Mouse (Mus musculus) liver, adult 2 months (tissue): Measurements from ENCODE around the gene Itpr2. TPM values are rescaled to one million over a fixed set of nuclear protein-coding genes. Genes with fewer than 3 reads are reported as not detected.

ENCODE experiments used
- DNase-seq: peaks from one replicate; pipeline ENCODE4 v3.0.0-alpha.2; 2011; ENCODE audit warnings: low read depth, low spot score; ENCODE audit errors: extremely low read depth
- H3K27ac ChIP-seq: fragments of 200-500 bp; replicated peaks from 2 replicates; pipeline ENCODE4 v1.5.1; 2012; ENCODE audit warnings: low read depth, mild to moderate bottlenecking, control low read depth, inconsistent platforms, low read length; ENCODE audit not compliant: insufficient read depth
- H3K27me3 ChIP-seq: fragments of 200-500 bp; 2 replicates; pipeline ENCODE4 v1.6.1; 2012; ENCODE audit warnings: mild to moderate bottlenecking, moderate library complexity, low read length, inconsistent platforms; ENCODE audit not compliant: control insufficient read depth, insufficient read depth
- H3K36me3 ChIP-seq: fragments of 200-500 bp; 2 replicates; pipeline ENCODE4 v1.6.1; 2012; ENCODE audit warnings: low read length, inconsistent platforms; ENCODE audit not compliant: control insufficient read depth, insufficient read depth
- H3K4me1 ChIP-seq: fragments of 200-500 bp; 2 replicates; pipeline ENCODE4 v1.6.1; 2011; ENCODE audit warnings: low read length; ENCODE audit not compliant: control insufficient read depth, insufficient read depth
- H3K4me3 ChIP-seq: fragments of 200-500 bp; 2 replicates; pipeline ENCODE4 v1.5.1; 2011; ENCODE audit warnings: low read depth, mild to moderate bottlenecking, control low read depth, low read length, moderate library complexity; ENCODE audit not compliant: insufficient read depth
- H3K79me2 ChIP-seq: fragments of 200-500 bp; 2 replicates; pipeline ENCODE4 v1.6.1; 2012; ENCODE audit warnings: inconsistent platforms, mild to moderate bottlenecking, low read length, moderate library complexity; ENCODE audit not compliant: control insufficient read depth, insufficient read depth
- H3K9ac ChIP-seq: fragments of 200-500 bp; 2 replicates; pipeline ENCODE4 v1.6.1; 2012; ENCODE audit warnings: low read depth, mild to moderate bottlenecking, control low read depth, inconsistent platforms, low read length
- CTCF ChIP-seq: fragments of 200-500 bp; IDR thresholded peaks from 2 replicates; pipeline ENCODE4 v1.5.1; 2011; ENCODE audit warnings: low read depth, low read length, control low read depth
- POLR2A ChIP-seq: fragments of 200-500 bp; IDR thresholded peaks from 2 replicates; pipeline ENCODE4 v1.6.1; 2011; ENCODE audit warnings: low read length, control low read depth; ENCODE audit not compliant: insufficient read depth; ENCODE audit errors: extremely low read depth
- WGBS: fragments of 180-500 bp; shearing (Covaris S2); methylation state at CpG from one replicate; pipeline ENCODE4 v1.1.7; 2018; 5-methylcytosine and 5-hydroxymethylcytosine counted together
- polyA plus RNA-seq: library from polyadenylated mRNA; depleted of rRNA; stranded (reverse); fragments of >200 nt; gene quantifications from 2 replicates; pipeline ENCODE4 v1.2.3, GENCODE M21; 2012
- total RNA-seq: library from RNA; depleted of rRNA; stranded (reverse); fragments of >200 nt; gene quantifications from 2 replicates; pipeline ENCODE4 v1.2.3, GENCODE M21; 2014

The Itpr2 gene
- total and polyA plus RNA-seq, 2 experiments = 9.5 to 22.9 TPM

- no peaks in the 10 kb centered on the region for H3K79me2 ChIP-seq
- no peak overlapping the region for H3K9ac ChIP-seq
- no peaks in the 10 kb centered on the region for H3K36me3 ChIP-seq
- WGBS = 74% methylated on average over 5 of the region's 5 CpGs
- no peak overlapping the region for H3K27ac ChIP-seq
- peak; percentile 22 for DNase-seq
- no peaks in the 10 kb centered on the region for H3K4me1 ChIP-seq
- no peaks in the 10 kb centered on the region; the same call in 1 of the 2 replicates for H3K27me3 ChIP-seq
- TF ChIP-seq POLR2A (no peak), CTCF (no peak)
- no peak overlapping the region for H3K4me3 ChIP-seq
Observed at GRCm38 (mm10) chr6:146530769-146531168, 28.7 kb upstream of the Itpr2 start.

- 79% methylated on average over 7 of the region's 7 CpGs for WGBS
Observed at GRCm38 (mm10) chr6:146530363-146530762, 28.3 kb upstream of the Itpr2 start.

GRCm38 (mm10) chr6:146527537-146527936 lies 25.5 kb upstream of the Itpr2 start:
- no peak overlapping the region for H3K27ac ChIP-seq
- no peaks in the 10 kb centered on the region for H3K36me3 ChIP-seq
- no peaks in the 10 kb centered on the region for H3K27me3 ChIP-seq
- H3K9ac ChIP-seq = no peak overlapping the region
- no peak for TF ChIP-seq POLR2A
- no peak for TF ChIP-seq CTCF
- no peaks in the 10 kb centered on the region for H3K4me1 ChIP-seq
- H3K4me3 ChIP-seq = no peak overlapping the region
- 83% methylated on average over 2 of the region's 2 CpGs for WGBS
- DNase-seq = no peak
- H3K79me2 ChIP-seq = no peaks in the 10 kb centered on the region

More at GRCm38 (mm10) chr6:146530363-146530762, 28.3 kb upstream of the Itpr2 start:
- Histone ChIP-seq H3K79me2 (no peaks in the 10 kb centered on the region), H3K27ac (no peak overlapping the region; the same call in 1 of the 2 replicates), H3K27me3 (no peaks in the 10 kb centered on the region; the same call in 1 of the 2 replicates), H3K4me3 (no peak overlapping the region), H3K36me3 (no peaks in the 10 kb centered on the region), H3K9ac (no peak overlapping the region), H3K4me1 (no peaks in the 10 kb centered on the region)
- no peak for DNase-seq
- no peak for TF ChIP-seq POLR2A
- no peak for TF ChIP-seq CTCF

- no peak overlapping the region for H3K9ac ChIP-seq
- H3K4me1 ChIP-seq = no peaks in the 10 kb centered on the region
- TF ChIP-seq CTCF (no peak), POLR2A (no peak)
- H3K27ac ChIP-seq = no peak overlapping the region
- H3K36me3 ChIP-seq = no peaks in the 10 kb centered on the region
- no peaks in the 10 kb centered on the region for H3K27me3 ChIP-seq
- 86% methylated on average over 2 of the region's 2 CpGs for WGBS
- no peaks in the 10 kb centered on the region for H3K79me2 ChIP-seq
- no peak for DNase-seq
- H3K4me3 ChIP-seq = no peak overlapping the region
Observed at GRCm38 (mm10) chr6:146525500-146525899, 23.5 kb upstream of the Itpr2 start.

- 86% methylated on average over 5 of the region's 5 CpGs for WGBS
- no peak overlapping the region for H3K27ac ChIP-seq
- no peak for TF ChIP-seq CTCF
- TF ChIP-seq POLR2A = no peak
Observed at GRCm38 (mm10) chr6:146521456-146522245, 19.6 kb upstream of the Itpr2 start.

GRCm38 (mm10) chr6:146519019-146519418 lies 17.0 kb upstream of the Itpr2 start:
- TF ChIP-seq POLR2A = no peak
- TF ChIP-seq CTCF = no peak
- DNase-seq = no peak
- Histone ChIP-seq H3K9ac (no peak overlapping the region), H3K4me3 (no peak overlapping the region), H3K79me2 (no peaks in the 10 kb centered on the region), H3K27me3 (no peaks in the 10 kb centered on the region), H3K27ac (no peak overlapping the region), H3K4me1 (no peaks in the 10 kb centered on the region), H3K36me3 (no peaks in the 10 kb centered on the region)
- WGBS = 86% methylated on average over 2 of the region's 2 CpGs

More at GRCm38 (mm10) chr6:146521456-146522245, 19.6 kb upstream of the Itpr2 start:
- Histone ChIP-seq H3K9ac (no peak overlapping the region), H3K4me3 (no peak overlapping the region), H3K4me1 (no peaks in the 10 kb centered on the region), H3K27me3 (no peaks in the 10 kb centered on the region), H3K79me2 (no peaks in the 10 kb centered on the region), H3K36me3 (no peaks in the 10 kb centered on the region)
- DNase-seq = no peak
